Mouse (Mus musculus): ENCODE results near the gene Dtnb.

- TF ChIP-seq CTCF (IDR thresholded peaks at IDR 0.05; ENCODE audit: control insufficient read depth, insufficient read depth, insufficient read length) (no peak), FOSL1 (IDR thresholded peaks at IDR 0.05; ENCODE audit: insufficient read depth, low read length, poor library complexity, severe bottlenecking) (no peak), CEBPB (IDR thresholded peaks at IDR 0.05; ENCODE audit: low read depth) (no peak)
These were observed 157.4 kb downstream of the Dtnb start for GRCm38 (mm10) chr12:3729521-3730075.

All from C2C12 (cell line).